Mouse (Mus musculus) regulatory T cell (primary cell): ENCODE measurements at regions not wholly inside any gene's neighbourhood (a gene's known extent, or its start where the extent isn't known, plus 50 kb on each side); places are given as distances from the start of the nearest gene placed in this dataset.

ENCODE experiments used
- in situ Hi-C: fragments of 300-600 bp; cut with MboI, MseI; formaldehyde crosslinking; loops from one replicate; pipeline ENCODE4 v1.15.1; 2025; ENCODE audit warnings: high pct_unique_total_duplicates

DNA sequence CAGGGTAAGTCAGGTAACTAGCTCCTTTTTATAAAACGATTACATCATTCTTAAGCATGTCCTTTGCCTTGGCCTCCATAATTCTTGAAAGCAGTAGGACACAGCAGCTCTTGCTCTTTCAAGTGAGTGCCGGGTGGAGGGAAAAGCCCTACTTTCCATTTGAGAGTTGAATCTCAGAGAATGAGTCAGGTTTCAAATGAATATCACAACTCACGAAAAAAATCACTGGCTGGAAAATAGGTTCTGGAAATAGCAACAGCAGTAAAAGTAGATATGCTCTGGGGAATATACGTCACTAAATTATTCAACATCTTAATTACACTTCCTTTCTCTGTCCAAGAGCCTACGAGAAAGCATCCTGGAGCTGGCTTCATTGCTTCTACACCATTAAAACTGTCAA, 250.5 kb downstream of the Kcnc2 start:
- in situ Hi-C loops = no loop called here

- in situ Hi-C loops = no loop called here
Measured at GRCm38 (mm10) chr10:112543051-112543450, 272.1 kb downstream of the Kcnc2 start.

GRCm38 (mm10) chr10:112571772-112572551, 301.0 kb downstream of the Kcnc2 start:
- in situ Hi-C loops = no loop called here

DNA sequence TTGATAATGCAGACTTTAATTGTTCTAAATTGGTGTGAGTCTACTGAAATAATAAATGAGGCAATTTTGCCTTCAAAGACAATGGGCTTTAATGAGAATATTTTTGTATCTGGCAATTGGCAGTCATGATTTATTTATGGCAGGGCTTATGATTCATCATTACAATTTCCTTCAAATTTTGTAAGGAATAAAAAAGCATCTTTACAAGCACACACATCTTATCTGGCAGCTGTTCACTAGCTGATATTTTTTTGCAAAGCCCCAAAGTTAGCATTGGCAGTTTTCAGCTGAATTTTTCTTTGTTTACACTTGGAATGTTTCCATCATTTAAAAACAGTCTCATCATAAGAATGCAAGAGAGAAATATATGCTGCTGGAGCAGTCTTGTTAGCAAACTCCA, 301.6 kb downstream of the Kcnc2 start:
- in situ Hi-C loops = no loop called here

DNA sequence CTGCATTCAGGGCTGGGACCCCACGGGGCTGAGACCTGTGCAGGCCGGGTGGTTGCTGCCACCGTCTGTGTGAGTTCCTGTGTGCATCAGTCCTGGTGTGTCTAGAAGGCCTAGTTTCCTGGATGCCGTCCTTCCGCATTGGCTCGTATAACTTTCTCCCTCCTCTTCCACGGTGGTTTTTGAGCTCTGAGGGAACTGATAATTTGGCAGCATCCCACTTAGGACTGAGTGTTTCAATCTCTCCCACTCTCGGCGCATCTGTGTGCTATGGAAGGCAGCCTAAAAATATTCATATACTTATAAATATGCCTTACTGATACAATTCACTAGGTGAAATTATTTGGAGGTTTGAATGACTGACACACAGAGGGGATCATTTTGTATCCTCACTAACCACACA, 314.0 kb downstream of the Kcnc2 start:
- in situ Hi-C loops = no loop called here

DNA sequence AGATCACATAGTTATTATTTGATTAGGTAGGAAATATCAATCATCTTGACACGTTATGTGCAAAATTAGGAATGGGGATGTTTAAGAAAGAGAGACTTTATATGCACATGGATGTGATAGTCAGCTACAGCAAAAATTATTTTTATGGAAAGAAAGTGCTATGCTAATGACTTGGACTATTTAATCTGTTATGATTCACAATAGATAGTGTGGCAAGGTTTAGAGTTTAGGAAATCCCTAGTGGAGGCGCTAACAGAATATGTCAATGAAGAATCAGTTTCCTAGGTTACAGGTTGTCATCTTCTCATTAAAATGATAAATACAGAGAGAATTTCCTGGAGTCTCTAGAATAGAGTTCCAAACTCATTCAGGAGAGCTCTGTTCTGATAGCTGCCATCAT, 323.4 kb downstream of the Kcnc2 start:
- in situ Hi-C loops = no loop called here

- in situ Hi-C loops = loop anchor here (25.0 kb wide), 1 partner anchor 743 kb away; no protein-coding TSS in a partner anchor
Measured at GRCm38 (mm10) chr10:112605592-112605991, 323.2 kb downstream of the Atxn7l3b start.

- in situ Hi-C loops = loop anchor here (25.0 kb wide), 1 partner anchor 745 kb away; no protein-coding TSS in a partner anchor
Measured at GRCm38 (mm10) chr10:112607642-112608041, 321.2 kb downstream of the Atxn7l3b start.

GRCm38 (mm10) chr10:112611711-112612110, 317.1 kb downstream of the Atxn7l3b start:
- in situ Hi-C loops = loop anchor here (25.0 kb wide), 1 partner anchor 749 kb away; no protein-coding TSS in a partner anchor

DNA sequence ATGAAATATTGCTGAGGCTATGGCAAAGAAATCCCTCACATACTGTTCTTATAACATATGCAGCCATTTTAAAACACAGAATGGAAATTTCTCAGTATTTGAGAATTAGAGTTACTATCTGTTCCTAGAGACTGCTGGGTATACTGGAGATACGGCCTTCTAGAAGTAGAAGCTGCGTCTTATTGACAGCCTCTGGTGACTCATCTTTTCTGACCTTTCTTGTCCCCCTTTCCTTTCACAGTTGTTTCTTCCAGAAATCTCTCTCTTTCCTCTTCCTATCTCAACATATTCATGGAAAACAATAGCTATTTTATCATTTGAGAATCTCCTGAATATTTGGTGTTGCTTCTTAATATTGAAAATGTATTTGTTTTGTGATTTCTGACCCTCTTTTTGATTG, 315.1 kb downstream of the Atxn7l3b start:
- in situ Hi-C loops = loop anchor here (25.0 kb wide), 1 partner anchor 751 kb away; no protein-coding TSS in a partner anchor

GRCm38 (mm10) chr10:112614226-112614625, 314.6 kb downstream of the Atxn7l3b start:
- in situ Hi-C loops = loop anchor here (25.0 kb wide), 1 partner anchor 752 kb away; no protein-coding TSS in a partner anchor

GRCm38 (mm10) chr10:112619740-112620139, 309.1 kb downstream of the Atxn7l3b start:
- in situ Hi-C loops = loop anchor here (25.0 kb wide), 1 partner anchor 757 kb away; no protein-coding TSS in a partner anchor

DNA sequence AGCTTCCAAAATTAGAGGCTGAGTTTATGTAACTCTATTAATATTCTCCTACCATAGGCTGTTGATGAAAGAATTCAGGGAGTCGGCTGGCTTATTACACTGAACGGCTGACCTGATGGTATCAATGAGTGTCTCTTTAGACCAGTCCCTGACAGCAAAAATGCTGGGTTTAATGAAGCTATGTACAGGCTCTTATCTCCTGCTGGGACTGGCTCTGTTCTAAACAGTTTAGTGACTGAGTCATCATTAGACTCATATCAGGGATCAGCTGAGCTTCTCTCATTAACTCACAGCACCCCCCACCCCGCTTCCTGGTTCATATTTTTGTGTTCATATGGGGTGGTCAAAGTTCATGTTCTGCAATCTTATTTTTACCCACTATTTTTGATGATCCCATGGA, 299.0 kb downstream of the Atxn7l3b start:
- in situ Hi-C loops = no loop called here

DNA sequence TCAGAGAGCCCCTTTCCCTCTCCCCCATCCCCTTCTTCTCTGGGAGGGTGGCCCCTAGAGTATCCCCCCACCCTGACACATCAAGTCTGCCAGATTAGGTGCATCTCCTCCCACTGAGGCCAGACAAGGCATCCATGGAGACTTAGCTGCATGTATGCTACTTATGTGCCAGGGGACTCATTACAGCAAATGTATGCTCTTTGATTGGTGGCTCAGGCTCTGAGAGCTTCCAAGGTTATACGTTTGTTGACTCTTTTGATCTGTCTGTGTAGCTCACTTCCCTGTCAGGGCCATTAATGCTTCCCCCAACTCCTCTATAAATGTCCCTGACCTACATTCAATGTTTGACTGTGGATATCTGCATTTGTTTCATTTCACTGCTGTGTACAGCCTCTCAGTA, 293.6 kb downstream of the Atxn7l3b start:
- in situ Hi-C loops = no loop called here

GRCm38 (mm10) chr10:112636574-112636973, 292.2 kb downstream of the Atxn7l3b start:
- in situ Hi-C loops = no loop called here

DNA sequence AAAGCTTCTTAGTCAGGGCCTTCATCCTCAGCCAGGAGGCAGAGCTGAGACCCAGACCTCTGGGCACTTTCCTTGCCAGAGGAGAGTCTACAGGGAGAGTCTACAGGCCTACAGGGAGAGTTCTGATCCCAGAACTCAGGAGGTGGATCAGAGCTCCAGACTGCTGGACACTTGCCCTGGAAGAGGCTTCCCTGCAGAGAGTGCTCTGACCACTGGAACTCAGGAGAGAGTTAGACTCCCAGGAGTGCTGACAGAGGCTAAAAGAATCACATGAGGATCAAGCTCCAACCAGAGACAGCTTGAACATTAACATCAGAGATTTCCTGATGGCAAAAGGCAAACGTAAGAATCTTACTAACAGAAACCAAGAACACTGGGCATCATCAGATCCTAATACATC, 288.2 kb downstream of the Atxn7l3b start:
- in situ Hi-C loops = loop anchor here (10.0 kb wide), 1 partner anchor 1576 kb away; no protein-coding TSS in a partner anchor

DNA sequence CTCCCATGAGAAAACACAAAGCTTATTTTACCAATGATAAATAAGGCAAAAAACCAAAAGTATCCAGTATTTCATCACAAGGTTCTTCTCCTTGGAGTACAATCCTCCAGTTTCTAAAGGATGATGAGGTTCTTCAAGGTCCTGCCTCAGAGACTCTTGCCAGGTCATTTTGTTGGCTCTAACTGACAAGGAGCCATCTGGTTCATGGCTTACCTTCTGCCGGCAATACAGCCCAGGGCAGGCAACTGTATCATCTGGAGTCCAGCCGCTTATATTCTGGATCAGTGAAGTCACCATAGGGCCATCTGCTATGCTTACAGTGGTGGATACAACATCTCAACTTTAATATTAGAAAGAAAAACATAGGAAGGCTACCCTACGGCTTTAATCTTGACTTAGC, 279.8 kb downstream of the Atxn7l3b start:
- in situ Hi-C loops = loop anchor here (10.0 kb wide), 1 partner anchor 1584 kb away; no protein-coding TSS in a partner anchor
